Mouse (Mus musculus) NIH3T3 (cell line): ENCODE measurements around the gene Ikbkg.
"Not testable (repeated sequence)": the region's sequence is repeated elsewhere in the genome, so short reads cannot be mapped to it uniquely, and the experiment has no call there.

Experiments used
- DNase-seq: peaks from one replicate; pipeline ENCODE4 v3.0.0-alpha.2; 2012; ENCODE audit warnings: low read depth

The Ikbkg gene

GRCm38 (mm10) chrX:74392535-74393443, at the start of gene Ikbkg, which contains the start of gene Fam3a:
Gene Ikbkg, plus strand, starts transcription at chrX:74393290.
Gene Fam3a, minus strand, starts transcription at chrX:74393272.
- peak; percentile 90 for DNase-seq

GRCm38 (mm10) chrX:74352645-74353466, 40.2 kb upstream of the Ikbkg start:
- DNase-seq = no peak

GRCm38 (mm10) chrX:74353467-74353770, 39.7 kb upstream of the Ikbkg start, which contains the start of gene Lage3:
Gene Lage3, minus strand, starts transcription at chrX:74353618.
- DNase-seq = peak; percentile 90

GRCm38 (mm10) chrX:74357069-74357468, 36.0 kb upstream of the Ikbkg start:
- not testable (repeated sequence) for DNase-seq

GRCm38 (mm10) chrX:74359171-74359570, 33.9 kb upstream of the Ikbkg start:
- no peak for DNase-seq

GRCm38 (mm10) chrX:74367512-74367911, 25.6 kb upstream of the Ikbkg start:
- DNase-seq = no peak

GRCm38 (mm10) chrX:74368209-74368909, 24.7 kb upstream of the Ikbkg start:
- peak; percentile 76 for DNase-seq

GRCm38 (mm10) chrX:74372888-74373549, 20.1 kb upstream of the Ikbkg start, which contains the start of the genes Ubl4a and Slc10a3:
Gene Ubl4a, minus strand, starts transcription at chrX:74373218.
Gene Slc10a3, minus strand, starts transcription at chrX:74373349.
- DNase-seq = peak; percentile 93

GRCm38 (mm10) chrX:74384451-74384850, 8.6 kb upstream of the Ikbkg start:
- DNase-seq = no peak

- DNase-seq = no peak
Measured at GRCm38 (mm10) chrX:74388153-74388552, 4.9 kb upstream of the Ikbkg start.

GRCm38 (mm10) chrX:74400136-74400535, 7.0 kb downstream of the Ikbkg start:
- DNase-seq = peak; percentile 68

GRCm38 (mm10) chrX:74408340-74408739, 15.2 kb downstream of the Ikbkg start:
- no peak for DNase-seq

- peak; percentile 85 for DNase-seq
Measured at GRCm38 (mm10) chrX:74413377-74413776, 20.3 kb downstream of the Ikbkg start.

- peak; percentile 14 for DNase-seq
Measured at GRCm38 (mm10) chrX:74424443-74424842, 31.4 kb downstream of the Ikbkg start.

GRCm38 (mm10) chrX:74425195-74425594, 32.1 kb downstream of the Ikbkg start:
- peak; percentile 70 for DNase-seq

- peak; percentile 3 for DNase-seq
Measured at GRCm38 (mm10) chrX:74426256-74426655, 33.2 kb downstream of the Ikbkg start.

GRCm38 (mm10) chrX:74427116-74427515, 34.0 kb downstream of the Ikbkg start:
- DNase-seq = no peak

GRCm38 (mm10) chrX:74428146-74428825, 35.2 kb downstream of the Ikbkg start:
- peak; percentile 52 for DNase-seq

- DNase-seq = peak; percentile 91
Measured at GRCm38 (mm10) chrX:74428826-74429276, 35.8 kb downstream of the Ikbkg start, which contains the start of gene G6pdx. Gene G6pdx, minus strand, starts transcription at chrX:74429194.

- peak; percentile 80 for DNase-seq
Measured at GRCm38 (mm10) chrX:74429290-74429821, 36.3 kb downstream of the Ikbkg start.
